Mouse (Mus musculus): Measurements from ENCODE around the gene Fh1. TPM values are rescaled to one million over a fixed set of nuclear protein-coding genes. Genes with fewer than 3 reads are reported as not detected.

The Fh1 gene
- polyA plus RNA-seq, 1 experiment from 2014 or later: 162 TPM

GRCm38 (mm10) chr1:175668666-175669405 lies 43.4 kb upstream of the Fh1 start:
- Histone ChIP-seq H3K4me3 (replicated peaks; ENCODE audit: low read depth, low read length) (no peak overlapping the region), H3K27me3 (ENCODE audit: insufficient read depth, low read length) (no peaks in the 10 kb centered on the region), H3K36me3 (ENCODE audit: insufficient read depth, low read length) (no peaks in the 10 kb centered on the region), H3K27ac (no peak overlapping the region), H3K4me1 (replicated peaks; ENCODE audit: insufficient read depth, low read length) (no peaks in the 10 kb centered on the region), H3K9ac (ENCODE audit: low read depth, low read length) (no peak overlapping the region), H3K9me3 (replicated peaks; ENCODE audit: low read length) (no peaks in the 10 kb centered on the region), H3K4me2 (ENCODE audit: low read length) (no peak overlapping the region)
- ATAC-seq (replicated peaks; ENCODE audit: low FRiP score, low read depth) (0 out of 2 replicates have a peak, but pooled peaks have one; percentile 65), DNase-seq (ENCODE audit: low spot score) (peak; percentile 54)
- peak; percentile 79 for TF ChIP-seq CTCF (IDR thresholded peaks at IDR 0.05; ENCODE audit: low read depth)
- WGBS: 70% methylated on average over 5 of the region's 5 CpGs

GRCm38 (mm10) chr1:175659900-175660299 lies 34.5 kb upstream of the Fh1 start:
- H3K4me1 ChIP-seq (replicated peaks; ENCODE audit: insufficient read depth, low read length): no peaks in the 10 kb centered on the region

GRCm38 (mm10) chr1:175648615-175649014 lies 23.2 kb upstream of the Fh1 start:
- H3K4me3 ChIP-seq (replicated peaks; ENCODE audit: low read depth, low read length): no peak overlapping the region
- DNase-seq (ENCODE audit: low spot score) (no peak), ATAC-seq (replicated peaks; ENCODE audit: low FRiP score, low read depth) (no peak)
- no peaks in the 10 kb centered on the region for H3K36me3 ChIP-seq (ENCODE audit: insufficient read depth, low read length)
- 92% methylated on average over 4 of the region's 4 CpGs for WGBS
- no peak for TF ChIP-seq CTCF (IDR thresholded peaks at IDR 0.05; ENCODE audit: low read depth)
- H3K4me2 ChIP-seq (ENCODE audit: low read length): no peak overlapping the region
- no peaks in the 10 kb centered on the region for H3K4me1 ChIP-seq (replicated peaks; ENCODE audit: insufficient read depth, low read length)
- no peaks in the 10 kb centered on the region for H3K9me3 ChIP-seq (replicated peaks; ENCODE audit: low read length)
- H3K27me3 ChIP-seq (ENCODE audit: insufficient read depth, low read length): no peaks in the 10 kb centered on the region
- H3K27ac ChIP-seq: no peak overlapping the region
- H3K9ac ChIP-seq (ENCODE audit: low read depth, low read length): no peak overlapping the region

More at GRCm38 (mm10) chr1:175659900-175660299, 34.5 kb upstream of the Fh1 start:
- Histone ChIP-seq H3K27me3 (ENCODE audit: insufficient read depth, low read length) (no peaks in the 10 kb centered on the region), H3K27ac (no peak overlapping the region), H3K9me3 (replicated peaks; ENCODE audit: low read length) (no peaks in the 10 kb centered on the region), H3K36me3 (ENCODE audit: insufficient read depth, low read length) (no peaks in the 10 kb centered on the region), H3K9ac (ENCODE audit: low read depth, low read length) (no peak overlapping the region), H3K4me2 (ENCODE audit: low read length) (no peak overlapping the region), H3K4me3 (replicated peaks; ENCODE audit: low read depth, low read length) (no peak overlapping the region)
- no peak for TF ChIP-seq CTCF (IDR thresholded peaks at IDR 0.05; ENCODE audit: low read depth)
- ATAC-seq (replicated peaks; ENCODE audit: low FRiP score, low read depth) (no peak), DNase-seq (ENCODE audit: low spot score) (no peak)
- WGBS: 91% methylated on average over 4 of the region's 4 CpGs

DNA sequence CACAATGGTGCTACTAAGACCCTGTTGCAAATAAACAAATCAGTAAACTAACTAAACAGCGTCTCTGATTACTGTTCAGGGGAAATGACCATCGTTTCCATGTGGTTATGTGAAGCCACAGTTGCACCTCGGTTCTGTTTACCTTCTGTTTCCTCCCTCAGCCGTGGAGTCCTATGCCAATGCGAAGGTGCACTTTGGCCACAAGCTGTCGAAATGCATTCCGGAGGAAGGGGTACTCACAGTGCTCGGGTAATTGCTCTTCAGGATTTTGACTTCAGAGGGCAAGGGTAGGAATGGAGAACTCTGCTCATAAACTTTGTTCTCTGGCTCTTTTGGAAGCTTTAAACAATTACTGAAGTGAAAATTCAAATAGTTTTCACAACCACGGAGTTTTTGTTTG lies 21.5 kb upstream of the Fh1 start:
- 0 out of 2 replicates have a peak, but pooled peaks have one; percentile 54 for ATAC-seq (replicated peaks; ENCODE audit: low FRiP score, low read depth)
- peak; percentile 12 for DNase-seq (ENCODE audit: low spot score)
- H3K27ac ChIP-seq: no peak overlapping the region
- H3K9ac ChIP-seq (ENCODE audit: low read depth, low read length): no peak overlapping the region
- H3K4me1 ChIP-seq (replicated peaks; ENCODE audit: insufficient read depth, low read length): no peaks in the 10 kb centered on the region
- H3K27me3 ChIP-seq (ENCODE audit: insufficient read depth, low read length): no peaks in the 10 kb centered on the region
- WGBS: 34% methylated on average over 9 of the region's 9 CpGs
- no peaks in the 10 kb centered on the region for H3K36me3 ChIP-seq (ENCODE audit: insufficient read depth, low read length)
- no peaks in the 10 kb centered on the region for H3K9me3 ChIP-seq (replicated peaks; ENCODE audit: low read length)
- no peak for TF ChIP-seq CTCF (IDR thresholded peaks at IDR 0.05; ENCODE audit: low read depth)
- H3K4me2 ChIP-seq (ENCODE audit: low read length): no peak overlapping the region
- no peak overlapping the region for H3K4me3 ChIP-seq (replicated peaks; ENCODE audit: low read depth, low read length)

- 60% methylated on average over 5 of the region's 5 CpGs for WGBS
- ATAC-seq (replicated peaks; ENCODE audit: low FRiP score, low read depth): no peak
Observed at GRCm38 (mm10) chr1:175643496-175644265, 18.2 kb upstream of the Fh1 start.

DNA sequence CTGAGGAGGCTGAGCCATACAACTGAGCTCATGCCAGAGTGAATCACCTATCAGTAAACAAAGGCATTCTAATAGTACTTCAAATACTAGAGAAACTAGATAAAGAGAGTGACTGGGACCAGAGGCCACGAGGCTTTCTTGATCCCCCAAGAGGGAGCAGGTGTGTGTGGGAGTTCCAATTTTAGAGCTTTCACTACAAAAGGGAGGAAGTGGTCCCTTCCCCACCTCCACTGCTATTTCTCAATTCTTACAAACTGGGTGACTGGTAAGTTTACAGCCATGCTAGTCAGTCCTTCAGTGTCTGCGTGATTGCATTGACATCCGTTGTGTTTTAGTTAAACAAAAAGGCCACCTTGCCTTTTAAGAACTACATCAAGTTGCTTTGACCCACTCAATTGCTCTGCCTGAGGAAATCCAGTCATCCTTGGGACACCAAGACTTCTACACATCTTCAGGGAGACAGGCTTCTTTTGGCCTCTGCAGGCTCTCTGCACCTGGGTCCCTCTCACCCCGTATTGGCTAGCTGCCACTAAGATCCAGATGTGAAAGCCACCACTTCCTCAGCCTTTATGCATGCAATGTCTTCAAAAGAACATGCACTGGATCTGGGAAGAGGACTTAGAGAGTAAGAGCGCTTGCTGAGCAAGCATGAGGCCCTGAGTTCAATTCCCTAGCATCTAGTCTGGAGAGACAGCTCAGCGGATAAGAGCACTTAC lies 15.2 kb upstream of the Fh1 start:
- TF ChIP-seq CTCF (IDR thresholded peaks at IDR 0.05; ENCODE audit: low read depth): no peak
- no peak overlapping the region for H3K27ac ChIP-seq
- no peak overlapping the region for H3K4me3 ChIP-seq (replicated peaks; ENCODE audit: low read depth, low read length)
- H3K4me1 ChIP-seq (replicated peaks; ENCODE audit: insufficient read depth, low read length): no peaks in the 10 kb centered on the region
- DNase-seq (ENCODE audit: low spot score): no peak
- no peak overlapping the region for H3K9ac ChIP-seq (ENCODE audit: low read depth, low read length)
- no peak overlapping the region for H3K4me2 ChIP-seq (ENCODE audit: low read length)
- no peaks in the 10 kb centered on the region for H3K9me3 ChIP-seq (replicated peaks; ENCODE audit: low read length)
- H3K27me3 ChIP-seq (ENCODE audit: insufficient read depth, low read length): no peaks in the 10 kb centered on the region
- no peaks in the 10 kb centered on the region for H3K36me3 ChIP-seq (ENCODE audit: insufficient read depth, low read length)
- ATAC-seq (replicated peaks; ENCODE audit: low FRiP score, low read depth): no peak
- 75% methylated on average over 6 of the region's 6 CpGs for WGBS

More at GRCm38 (mm10) chr1:175643496-175644265, 18.2 kb upstream of the Fh1 start:
- no peaks in the 10 kb centered on the region for H3K9me3 ChIP-seq (replicated peaks; ENCODE audit: low read length)
- H3K27ac ChIP-seq: no peak overlapping the region
- no peak overlapping the region for H3K4me2 ChIP-seq (ENCODE audit: low read length)
- H3K4me1 ChIP-seq (replicated peaks; ENCODE audit: insufficient read depth, low read length): no peaks in the 10 kb centered on the region
- no peaks in the 10 kb centered on the region for H3K36me3 ChIP-seq (ENCODE audit: insufficient read depth, low read length)
- no peak for TF ChIP-seq CTCF (IDR thresholded peaks at IDR 0.05; ENCODE audit: low read depth)
- no peaks in the 10 kb centered on the region for H3K27me3 ChIP-seq (ENCODE audit: insufficient read depth, low read length)
- no peak for DNase-seq (ENCODE audit: low spot score)
- H3K4me3 ChIP-seq (replicated peaks; ENCODE audit: low read depth, low read length): no peak overlapping the region
- no peak overlapping the region for H3K9ac ChIP-seq (ENCODE audit: low read depth, low read length)

All from kidney, postnatal 0 days (tissue).